Mouse (Mus musculus) bone marrow macrophage, adult 2 months (primary cell): Measurements from ENCODE around the gene Ifit3b. TPM values are rescaled to one million over a fixed set of nuclear protein-coding genes. Genes with fewer than 3 reads are reported as not detected.
"Not testable (repeated sequence)": the region's sequence is repeated elsewhere in the genome, so short reads cannot be mapped to it uniquely, and the experiment has no call there.

Source experiments
- H3K27ac ChIP-seq: 2 replicates; pipeline ENCODE4 v1.5.1; 2012; ENCODE audit warnings: low read depth, low read length; ENCODE audit not compliant: insufficient read depth
- H3K4me1 ChIP-seq: 2 replicates; pipeline ENCODE4 v1.6.1; 2012; ENCODE audit warnings: low read length; ENCODE audit not compliant: control insufficient read depth, insufficient read depth
- H3K4me3 ChIP-seq: 2 replicates; pipeline ENCODE4 v1.5.1; 2012; ENCODE audit warnings: mild to moderate bottlenecking, low read length, moderate library complexity; ENCODE audit not compliant: insufficient read depth
- CTCF ChIP-seq: IDR thresholded peaks from 2 replicates; pipeline ENCODE4 v1.5.1; 2012; ENCODE audit warnings: low read depth, mild to moderate bottlenecking, low read length, moderate library complexity
- POLR2A ChIP-seq: IDR thresholded peaks from 2 replicates; pipeline ENCODE4 v1.6.1; 2012; ENCODE audit warnings: mild to moderate bottlenecking, low read depth, low read length, borderline replicate concordance
- polyA plus RNA-seq: library from polyadenylated mRNA; stranded (reverse); fragments of >200 nt; gene quantifications from 2 replicates; pipeline ENCODE4 v1.2.4, GENCODE M21; 2012; ENCODE audit not compliant: missing spikeins, insufficient read depth, insufficient read length

The Ifit3b gene
- polyA plus RNA-seq, 1 experiment = 25.0 TPM

GRCm38 (mm10) chr19:34588959-34589358, 18.8 kb upstream of the Ifit3b start:
- no peaks in the 10 kb centered on the region for H3K4me1 ChIP-seq
- TF ChIP-seq POLR2A = no peak
- no peak for TF ChIP-seq CTCF
- H3K27ac ChIP-seq = no peak overlapping the region
- H3K4me3 ChIP-seq = no peak overlapping the region

- no peak overlapping the region for H3K4me3 ChIP-seq
- peaks cover 6% of the 10 kb centered on the region; the same call in 1 of the 2 replicates for H3K4me1 ChIP-seq
- no peak for TF ChIP-seq CTCF
- no peak for TF ChIP-seq POLR2A
- H3K27ac ChIP-seq = no peak overlapping the region
Measured at GRCm38 (mm10) chr19:34593456-34593855, 14.3 kb upstream of the Ifit3b start.

- H3K4me3 ChIP-seq, H3K4me1 ChIP-seq, H3K27ac ChIP-seq: not testable (repeated sequence)
Measured at GRCm38 (mm10) chr19:34594523-34594922, 13.2 kb upstream of the Ifit3b start.

- H3K27ac ChIP-seq = no peak overlapping the region
Measured at GRCm38 (mm10) chr19:34596811-34597210, 11.0 kb upstream of the Ifit3b start.

GRCm38 (mm10) chr19:34598341-34598740, 9.4 kb upstream of the Ifit3b start:
- Histone ChIP-seq H3K4me3 (no peak overlapping the region), H3K4me1 (peaks cover 14% of the 10 kb centered on the region), H3K27ac (no peak overlapping the region)
- no peak for TF ChIP-seq POLR2A
- TF ChIP-seq CTCF = no peak

More at GRCm38 (mm10) chr19:34596811-34597210, 11.0 kb upstream of the Ifit3b start:
- Histone ChIP-seq H3K4me3 (no peak overlapping the region), H3K4me1 (peaks cover 6% of the 10 kb centered on the region; the same call in 1 of the 2 replicates)
- TF ChIP-seq CTCF (no peak), POLR2A (no peak)

GRCm38 (mm10) chr19:34599250-34599649, 8.5 kb upstream of the Ifit3b start:
- not testable (repeated sequence) for H3K4me3 ChIP-seq, H3K27ac ChIP-seq
- H3K4me1 ChIP-seq = peaks cover 14% of the 10 kb centered on the region

- H3K4me3 ChIP-seq = not testable (repeated sequence)
- Histone ChIP-seq H3K27ac (peak within 1 kb of the TSS; percentile 17), H3K4me1 (peaks cover 12% of the 10 kb centered on the region)
Measured at GRCm38 (mm10) chr19:34601888-34602287, 5.9 kb upstream of the Ifit3b start, which contains the start of gene Ifit1bl1. TSS of gene Ifit1bl1 (minus strand) at chr19:34601956.

- TF ChIP-seq POLR2A = no peak
- no peak for TF ChIP-seq CTCF
- Histone ChIP-seq H3K4me3 (no peak overlapping the region), H3K27ac (no peak overlapping the region), H3K4me1 (peaks cover 12% of the 10 kb centered on the region)
Measured at GRCm38 (mm10) chr19:34605472-34605871, 2.3 kb upstream of the Ifit3b start.

GRCm38 (mm10) chr19:34610118-34610517, 2.3 kb downstream of the Ifit3b start:
- H3K27ac ChIP-seq, H3K4me1 ChIP-seq, H3K4me3 ChIP-seq: not testable (repeated sequence)

GRCm38 (mm10) chr19:34612243-34613001, 4.7 kb downstream of the Ifit3b start:
- H3K4me1 ChIP-seq, H3K4me3 ChIP-seq, H3K27ac ChIP-seq: not testable (repeated sequence)

- no peak overlapping the region for H3K27ac ChIP-seq
- TF ChIP-seq POLR2A (no peak), CTCF (no peak)
- H3K4me1 ChIP-seq = no peaks in the 10 kb centered on the region
- no peak overlapping the region for H3K4me3 ChIP-seq
Measured at GRCm38 (mm10) chr19:34620871-34621270, 13.1 kb downstream of the Ifit3b start.
